Mouse (Mus musculus) kidney, adult 2 months (tissue): ENCODE data around the gene Mrpl10. TPM values are rescaled to one million over a fixed set of nuclear protein-coding genes. Genes with fewer than 3 reads are reported as not detected.

ENCODE experiments used
- DNase-seq: peaks from one replicate; pipeline ENCODE4 v3.0.0; 2021
- H3K27ac ChIP-seq: fragments of 200-500 bp; 2 replicates; pipeline ENCODE4 v1.5.1; 2012; ENCODE audit warnings: low read depth, low read length, control low read depth, inconsistent platforms; ENCODE audit not compliant: insufficient read depth
- H3K27me3 ChIP-seq: fragments of 200-500 bp; replicated peaks from 2 replicates; pipeline ENCODE4 v1.6.1; 2012; ENCODE audit warnings: mild to moderate bottlenecking, moderate library complexity, low read length, inconsistent platforms; ENCODE audit not compliant: control insufficient read depth, insufficient read depth
- H3K36me3 ChIP-seq: fragments of 200-500 bp; 2 replicates; pipeline ENCODE4 v1.6.1; 2012; ENCODE audit warnings: mild to moderate bottlenecking, moderate library complexity, low read length, inconsistent platforms; ENCODE audit not compliant: control insufficient read depth, insufficient read depth
- H3K4me1 ChIP-seq: fragments of 200-500 bp; 2 replicates; pipeline ENCODE4 v1.6.1; 2011; ENCODE audit warnings: low read length; ENCODE audit not compliant: control insufficient read depth, insufficient read depth
- H3K4me3 ChIP-seq: fragments of 200-500 bp; 2 replicates; pipeline ENCODE4 v1.5.1; 2011; ENCODE audit warnings: mild to moderate bottlenecking, low read depth, low read length, control low read depth; ENCODE audit not compliant: insufficient read depth
- CTCF ChIP-seq: fragments of 200-500 bp; conservative IDR thresholded peaks from 2 replicates; pipeline ENCODE4 v1.5.1; 2011; ENCODE audit warnings: low read depth, mild to moderate bottlenecking, control low read depth, low read length, moderate library complexity, mixed read lengths; ENCODE audit not compliant: insufficient read depth, insufficient read length
- POLR2A ChIP-seq: fragments of 200-500 bp; IDR thresholded peaks from one replicate; pipeline ENCODE4 v1.6.1; 2011; ENCODE audit warnings: low read depth, low read length, control low read depth
- WGBS: fragments of 180-500 bp; shearing (Covaris S2); methylation state at CpG from one replicate; pipeline ENCODE4 v1.1.7; 2018; 5-methylcytosine and 5-hydroxymethylcytosine counted together
- polyA plus RNA-seq: library from polyadenylated mRNA; depleted of rRNA; stranded (reverse); fragments of >200 nt; gene quantifications from 2 replicates; pipeline ENCODE4 v1.2.3, GENCODE M21; 2012

The Mrpl10 gene
- polyA plus RNA-seq, 1 experiment, result 137 TPM

DNA sequence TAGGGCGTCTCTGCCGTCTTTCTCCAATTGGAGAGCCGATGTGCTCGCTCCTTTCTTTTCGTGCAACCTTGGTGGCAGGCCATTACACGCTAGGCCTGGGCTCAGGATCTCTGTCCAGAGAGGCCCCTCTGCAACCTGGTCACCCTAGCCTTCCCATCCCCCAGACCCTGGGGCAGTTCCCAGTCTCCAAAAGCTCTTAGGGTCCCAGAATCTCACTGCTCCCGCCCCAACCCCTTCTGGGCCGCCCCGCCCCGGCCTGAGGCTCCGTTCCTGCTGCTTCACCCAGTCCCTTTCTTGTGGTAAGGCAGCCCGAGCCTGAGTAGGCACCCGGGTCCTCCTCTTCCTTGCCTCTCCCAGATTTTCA is 22.0 kb upstream of the Mrpl10 start:
- 41% methylated on average over 13 of the region's 13 CpGs for WGBS
- H3K27ac ChIP-seq, result no peak overlapping the region
- no peak for DNase-seq
- H3K4me1 ChIP-seq, result no peaks in the 10 kb centered on the region
- H3K27me3 ChIP-seq, result peaks cover 5% of the 10 kb centered on the region
- H3K36me3 ChIP-seq, result no peaks in the 10 kb centered on the region
- no peak overlapping the region for H3K4me3 ChIP-seq
- TF ChIP-seq POLR2A (no peak), CTCF (no peak)

DNA sequence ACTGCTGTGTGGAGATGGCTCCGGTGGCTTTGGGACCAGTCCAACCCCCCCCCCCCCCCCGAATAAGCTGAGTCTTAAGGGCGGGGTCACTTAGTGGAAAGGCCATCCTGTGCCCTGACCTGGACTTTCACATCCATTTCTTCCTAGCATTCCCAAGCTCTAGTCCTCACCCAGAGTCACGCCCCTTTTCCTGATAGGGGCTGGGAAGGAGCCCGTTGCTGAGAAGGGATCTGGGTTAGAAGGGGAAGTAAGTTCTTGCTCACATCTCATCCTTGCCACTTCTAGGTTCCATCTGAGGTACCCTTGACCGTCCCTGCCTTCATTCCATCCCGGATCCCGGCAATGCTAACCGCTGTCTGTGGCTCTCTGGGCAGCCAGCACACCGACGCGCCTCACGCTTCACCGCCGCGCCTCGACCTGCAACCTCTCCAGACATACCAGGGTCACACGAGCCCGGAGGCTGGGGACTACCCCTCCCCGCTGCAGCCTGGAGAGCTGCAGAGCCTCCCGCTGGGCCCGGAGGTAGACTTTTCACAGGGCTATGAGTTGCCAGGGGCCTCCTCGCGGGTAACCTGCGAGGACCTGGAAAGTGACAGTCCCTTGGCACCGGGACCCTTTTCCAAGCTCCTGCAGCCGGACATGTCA is 20.1 kb upstream of the Mrpl10 start:
- 2% methylated on average over 27 of the region's 27 CpGs for WGBS
- Histone ChIP-seq H3K36me3 (no peaks in the 10 kb centered on the region), H3K4me3 (peak overlapping the region; percentile 50), H3K27me3 (peaks cover 5% of the 10 kb centered on the region), H3K27ac (no peak overlapping the region), H3K4me1 (no peaks in the 10 kb centered on the region)
- TF ChIP-seq POLR2A (no peak), CTCF (no peak)
- DNase-seq, result peak; percentile 17

DNA sequence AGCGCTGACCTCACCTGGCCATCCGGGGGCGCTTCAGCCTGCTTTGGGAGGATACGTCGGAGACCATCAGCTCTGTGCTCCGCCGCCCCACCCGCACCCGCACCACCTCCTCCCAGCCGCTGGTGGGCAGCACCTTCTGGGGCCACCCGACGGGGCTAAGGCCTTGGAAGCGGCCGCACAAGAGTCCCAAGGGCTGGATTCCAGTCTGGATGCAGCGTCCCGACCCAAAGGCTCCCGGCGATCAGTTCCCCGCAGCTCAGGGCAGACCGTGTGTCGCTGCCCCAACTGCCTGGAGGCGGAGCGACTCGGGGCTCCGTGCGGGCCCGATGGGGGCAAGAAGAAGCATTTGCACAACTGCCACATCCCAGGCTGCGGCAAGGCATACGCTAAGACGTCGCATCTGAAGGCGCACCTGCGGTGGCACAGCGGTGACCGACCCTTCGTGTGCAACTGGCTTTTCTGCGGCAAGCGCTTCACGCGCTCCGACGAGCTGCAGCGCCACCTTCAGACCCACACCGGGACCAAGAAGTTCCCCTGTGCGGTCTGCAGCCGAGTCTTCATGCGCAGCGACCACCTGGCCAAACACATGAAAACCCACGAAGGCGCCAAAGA is 19.4 kb upstream of the Mrpl10 start:
- DNase-seq, result peak; percentile 75
- Histone ChIP-seq H3K4me1 (no peaks in the 10 kb centered on the region), H3K36me3 (no peaks in the 10 kb centered on the region), H3K27ac (no peak overlapping the region), H3K27me3 (peaks cover 5% of the 10 kb centered on the region), H3K4me3 (peak overlapping the region; percentile 50)
- TF ChIP-seq POLR2A (no peak), CTCF (peak; percentile 71)
- WGBS, result under 1% methylated on average over 50 of the region's 50 CpGs

DNA sequence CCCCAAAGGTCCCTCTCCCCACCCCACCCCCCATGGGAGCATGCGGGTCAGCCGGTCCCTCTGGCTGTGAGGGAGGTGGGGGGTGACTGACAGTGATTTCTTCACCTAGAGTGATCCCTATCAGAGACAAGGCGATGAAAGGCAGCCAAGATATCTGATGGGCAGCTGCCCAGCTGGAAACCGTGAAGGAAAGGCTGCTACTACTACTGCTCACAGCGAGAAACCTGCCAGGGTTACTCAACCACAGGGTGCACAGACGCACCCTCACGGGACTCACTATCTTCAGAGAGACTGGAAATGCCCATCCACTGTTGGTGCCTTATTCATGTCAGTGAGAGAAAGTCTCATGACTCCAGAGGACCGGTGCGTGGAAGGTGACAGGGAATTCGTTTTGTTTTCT is 16.4 kb upstream of the Mrpl10 start:
- Histone ChIP-seq H3K27me3 (no peaks in the 10 kb centered on the region), H3K4me1 (no peaks in the 10 kb centered on the region), H3K36me3 (no peaks in the 10 kb centered on the region), H3K4me3 (no peak overlapping the region), H3K27ac (no peak overlapping the region)
- DNase-seq, result no peak
- TF ChIP-seq POLR2A (no peak), CTCF (no peak)
- 69% methylated on average over 10 of the region's 10 CpGs for WGBS

DNA sequence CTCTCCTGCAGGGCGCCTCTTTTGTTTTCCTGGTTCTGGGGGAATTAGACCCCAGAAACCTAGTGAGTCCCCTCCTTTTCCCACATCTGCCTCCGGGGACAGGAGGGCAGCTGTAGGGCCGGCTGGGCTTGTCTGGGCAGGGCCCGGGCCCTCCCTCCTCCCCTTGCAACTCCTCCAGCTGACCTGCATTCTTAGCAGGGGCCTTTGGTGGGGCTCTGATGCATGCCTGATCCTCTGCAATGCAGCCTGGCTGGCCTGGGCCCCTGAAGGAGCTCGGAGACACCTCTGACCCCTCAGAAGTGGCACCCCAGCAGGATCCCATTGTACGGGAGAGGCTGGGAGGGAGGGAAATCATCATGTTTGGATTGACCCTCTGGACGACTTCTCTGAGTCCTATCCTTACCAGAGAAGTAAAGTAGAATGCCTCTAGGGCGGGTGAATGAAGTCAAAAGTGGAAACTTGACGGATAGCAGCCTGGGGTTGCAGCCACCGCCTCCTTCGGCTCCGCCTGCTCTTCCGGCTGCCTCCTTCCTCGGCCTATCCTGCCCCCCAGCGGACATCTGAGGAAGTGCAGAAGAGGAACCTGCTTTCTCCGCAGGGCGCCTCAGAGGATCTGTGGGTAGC is 15.5 kb upstream of the Mrpl10 start:
- DNase-seq, result peak; percentile 89
- WGBS, result 8% methylated on average over 17 of the region's 17 CpGs

DNA sequence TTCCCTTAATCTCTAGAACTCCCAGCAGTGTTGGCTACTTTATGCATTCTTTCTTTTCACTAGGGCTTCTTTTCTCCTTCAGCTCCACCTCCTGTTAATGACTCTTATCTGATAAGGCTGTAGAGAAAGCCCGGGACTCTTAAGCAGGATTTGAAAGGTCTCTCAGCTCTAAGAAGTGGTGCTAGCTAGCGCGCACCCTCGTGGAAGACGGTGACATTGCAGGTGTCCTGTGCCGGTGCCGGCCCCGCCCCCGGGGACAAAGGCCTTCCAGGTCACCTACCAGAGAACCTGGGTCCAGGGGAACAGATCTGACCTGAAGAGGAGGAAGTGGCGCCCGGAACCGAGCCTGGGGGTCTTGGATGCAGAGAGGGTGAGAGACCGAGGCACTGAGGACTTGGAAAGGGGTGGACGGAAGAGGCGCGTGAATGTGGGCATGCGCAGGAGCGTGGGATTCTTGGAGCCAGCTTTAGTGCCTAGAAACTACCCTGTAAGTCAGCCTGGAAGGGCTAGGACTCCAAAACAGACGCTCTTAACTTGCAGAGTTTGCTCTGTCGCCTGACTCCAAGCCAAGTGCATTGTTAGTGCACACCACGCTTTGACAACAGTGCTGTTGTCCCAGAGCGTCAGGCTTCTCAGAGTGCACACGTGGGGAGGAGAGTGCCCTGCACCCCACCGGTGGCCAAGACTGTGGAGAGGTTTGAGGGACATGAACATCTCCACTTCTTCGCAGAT is 11.5 kb upstream of the Mrpl10 start, which contains the start of gene Scrn2:
Scrn2 (plus strand) TSS at position 253 of the 732 bp plus-strand sequence.
- Histone ChIP-seq H3K27ac (peak within 1 kb of the TSS; percentile 79), H3K4me1 (peaks cover 14% of the 10 kb centered on the region), H3K36me3 (no peaks in the 10 kb centered on the region), H3K4me3 (peak within 1 kb of the TSS; percentile 71), H3K27me3 (no peaks in the 10 kb centered on the region)
- peak; percentile 83 for TF ChIP-seq CTCF
- TF ChIP-seq POLR2A, result no peak
- DNase-seq, result peak; percentile 93
- under 1% methylated on average over 25 of the region's 25 CpGs for WGBS

More for the DNA sequence above, 15.5 kb upstream of the Mrpl10 start:
- Histone ChIP-seq H3K4me1 (peaks cover 3% of the 10 kb centered on the region; the same call in 1 of the 2 replicates), H3K27me3 (no peaks in the 10 kb centered on the region), H3K36me3 (no peaks in the 10 kb centered on the region), H3K4me3 (peak overlapping the region; percentile 25), H3K27ac (peak overlapping the region; percentile 46)
- TF ChIP-seq CTCF (peak; percentile 90), POLR2A (no peak)
